Mouse (Mus musculus) adrenal gland, postnatal 4 days (tissue): ENCODE results near the gene Arhgap44. TPM values are rescaled to one million over a fixed set of nuclear protein-coding genes. Genes with fewer than 3 reads are reported as not detected.

Experiments
- DNase-seq, 2 experiments: peaks; one replicate each; pipeline ENCODE4 v3.0.0; 2021 to 2022; ENCODE audit warnings: low spot score in 2 of 2, mixed read lengths in 2 of 2
- microRNA-seq: library from miRNA; unstranded; fragments of <30 nt; microRNA quantifications from one replicate; pipeline ENCODE4 v1.2.0, GENCODE M21; 2021
- total RNA-seq, 2 experiments: library from RNA; stranded (reverse); gene quantifications; 2 replicates each; pipeline ENCODE4 v1.2.3; 2021

Arhgap44 gene
- total RNA-seq, 2 experiments from 2014 or later = 9.5 to 11.0 TPM

GRCm38 (mm10) chr11:65016754-65017153 lies 146.0 kb downstream of the Arhgap44 start:
- DNase-seq = no peak

GRCm38 (mm10) chr11:65013906-65014305 lies 148.9 kb downstream of the Arhgap44 start:
- DNase-seq = no peak

- no peak for DNase-seq
Measured at GRCm38 (mm10) chr11:65006047-65006446, 156.7 kb downstream of the Arhgap44 start.

GRCm38 (mm10) chr11:65004836-65005235 lies 157.9 kb downstream of the Arhgap44 start:
- no peak for DNase-seq

- no peak for DNase-seq
Measured at GRCm38 (mm10) chr11:65003611-65004010, 159.2 kb downstream of the Arhgap44 start.

GRCm38 (mm10) chr11:65001729-65002128 lies 161.0 kb downstream of the Arhgap44 start:
- no peak for DNase-seq

- DNase-seq = no peak
Measured at GRCm38 (mm10) chr11:64999685-65000084, 163.1 kb downstream of the Arhgap44 start.

- DNase-seq = no peak
Measured at GRCm38 (mm10) chr11:64998439-64998838, 164.3 kb downstream of the Arhgap44 start.

- no peak for DNase-seq
Measured at GRCm38 (mm10) chr11:64988556-64988955, 174.2 kb downstream of the Arhgap44 start.

GRCm38 (mm10) chr11:64979489-64979845 lies 183.3 kb downstream of the Arhgap44 start:
- DNase-seq = no peak

- peak; percentile 93 to 95 for DNase-seq
Measured at GRCm38 (mm10) chr11:64978720-64979488, 183.9 kb downstream of the Arhgap44 start, which contains the start of gene Elac2. Gene Elac2 (plus strand): TSS chr11:64979038.

GRCm38 (mm10) chr11:64972418-64972817 lies 190.3 kb downstream of the Arhgap44 start:
- no peak for DNase-seq

GRCm38 (mm10) chr11:64971471-64971988 lies 191.2 kb downstream of the Arhgap44 start:
- DNase-seq = no peak

GRCm38 (mm10) chr11:64968939-64969342 lies 193.8 kb downstream of the Arhgap44 start:
- no peak for DNase-seq

GRCm38 (mm10) chr11:64968507-64968906 lies 194.3 kb downstream of the Arhgap44 start:
- DNase-seq = peak; percentile 13 to 55

GRCm38 (mm10) chr11:64962629-64963028 lies 200.1 kb downstream of the Arhgap44 start:
- DNase-seq = no peak

GRCm38 (mm10) chr11:64956962-64957729 lies 205.6 kb downstream of the Arhgap44 start:
- DNase-seq = no peak

Small RNAs within 50 kb of the gene (microRNA-seq; reads per million reads assigned to microRNA genes)
- not detected for gene Gm25991

Other genes with a start within 250 kb of the Arhgap44 start
- 10 to 100 TPM; 28.3 to 28.6 TPM for gene Elac2, start 183.9 kb downstream of the Arhgap44 start, total RNA-seq
- under 1 TPM; 0.68 to 0.81 TPM for gene 1700086D15Rik, start 3.1 kb downstream of the Arhgap44 start, total RNA-seq
- 1 to 10 TPM in 1 of 2 experiments, under 1 TPM in 1; 0.99 to 2.7 TPM for gene Myocd, start 107.0 kb upstream of the Arhgap44 start, total RNA-seq